Mouse (Mus musculus): ENCODE measurements around the gene Slc25a29.

DNA sequence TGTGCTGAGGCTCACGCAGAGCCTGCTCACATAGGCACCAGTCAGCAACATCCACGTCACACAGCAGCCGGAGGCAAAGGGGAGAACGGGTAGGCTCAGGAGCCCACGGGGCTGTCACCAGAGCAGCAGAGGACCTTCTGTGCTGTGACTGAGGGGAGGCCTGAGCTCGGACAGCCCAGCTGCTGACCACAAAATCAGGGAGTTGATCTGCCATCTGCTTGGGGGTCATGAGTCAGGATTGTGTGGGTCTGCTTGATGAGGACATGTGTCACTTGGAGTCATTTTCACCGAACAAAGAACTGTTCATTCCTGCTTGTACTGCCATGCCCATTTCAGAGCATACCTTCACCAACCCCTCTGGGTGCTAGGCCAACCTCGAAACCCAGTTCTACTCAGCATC is 20.5 kb upstream of the Slc25a29 start:
- no peak for TF ChIP-seq CTCF (IDR thresholded peaks at IDR 0.05; ENCODE audit: borderline replicate concordance, insufficient read depth, low read length)
- TF ChIP-seq POLR2A (IDR thresholded peaks at IDR 0.05; ENCODE audit: low read depth, low read length): no peak

All from embryonic fibroblast, embryonic 13.5 days (primary cell).